Mouse (Mus musculus) c-Kit-positive CD71-positive TER-119-positive erythroid progenitor cells, embryonic 14.5 days (primary cell): Measurements from ENCODE around the gene Azin2.

Source experiments
- DNase-seq: peaks from one replicate; pipeline ENCODE4 v3.0.0-alpha.2; 2013; ENCODE audit warnings: low spot score

Azin2 gene

GRCm38 (mm10) chr4:128895841-128896240 lies 66.4 kb downstream of the Azin2 start:
- no peak for DNase-seq

DNA sequence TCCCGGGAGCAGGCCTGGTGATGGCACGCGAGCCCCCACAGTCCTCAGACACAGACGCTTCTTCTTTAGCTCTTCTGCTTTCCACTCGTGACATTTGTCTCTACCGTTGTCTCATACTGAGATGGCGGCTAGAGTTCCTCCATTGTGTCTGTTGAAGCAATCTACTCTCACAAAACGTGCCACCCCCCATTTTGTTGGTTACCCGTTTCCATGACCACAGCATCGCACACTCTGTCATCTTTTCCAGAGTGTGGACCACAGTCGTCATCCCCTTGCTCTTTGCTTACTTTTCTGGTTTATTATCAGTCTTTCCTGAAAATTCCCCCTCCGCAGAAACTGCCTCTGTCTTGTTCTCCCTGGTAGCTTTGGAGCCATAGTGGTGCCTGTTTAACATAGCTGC lies 68.1 kb downstream of the Azin2 start:
- DNase-seq: no peak

GRCm38 (mm10) chr4:128892188-128892587 lies 70.1 kb downstream of the Azin2 start:
- DNase-seq: no peak

- DNase-seq: no peak
These were observed 70.5 kb downstream of the Azin2 start for GRCm38 (mm10) chr4:128891746-128892145.

- DNase-seq: no peak
These were observed 71.1 kb downstream of the Azin2 start for GRCm38 (mm10) chr4:128891157-128891556.

- no peak for DNase-seq
These were observed 72.3 kb downstream of the Azin2 start for GRCm38 (mm10) chr4:128889752-128890630.

- DNase-seq: no peak
These were observed 73.7 kb downstream of the Azin2 start for GRCm38 (mm10) chr4:128888436-128888990.

GRCm38 (mm10) chr4:128887641-128888091 lies 74.6 kb downstream of the Azin2 start:
- DNase-seq: no peak

GRCm38 (mm10) chr4:128887026-128887425 lies 75.2 kb downstream of the Azin2 start:
- no peak for DNase-seq

- no peak for DNase-seq
These were observed 75.7 kb downstream of the Azin2 start for GRCm38 (mm10) chr4:128886571-128886970.

- no peak for DNase-seq
These were observed 76.7 kb downstream of the Azin2 start for GRCm38 (mm10) chr4:128885540-128885939.

GRCm38 (mm10) chr4:128884711-128885095 lies 77.5 kb downstream of the Azin2 start:
- no peak for DNase-seq

DNA sequence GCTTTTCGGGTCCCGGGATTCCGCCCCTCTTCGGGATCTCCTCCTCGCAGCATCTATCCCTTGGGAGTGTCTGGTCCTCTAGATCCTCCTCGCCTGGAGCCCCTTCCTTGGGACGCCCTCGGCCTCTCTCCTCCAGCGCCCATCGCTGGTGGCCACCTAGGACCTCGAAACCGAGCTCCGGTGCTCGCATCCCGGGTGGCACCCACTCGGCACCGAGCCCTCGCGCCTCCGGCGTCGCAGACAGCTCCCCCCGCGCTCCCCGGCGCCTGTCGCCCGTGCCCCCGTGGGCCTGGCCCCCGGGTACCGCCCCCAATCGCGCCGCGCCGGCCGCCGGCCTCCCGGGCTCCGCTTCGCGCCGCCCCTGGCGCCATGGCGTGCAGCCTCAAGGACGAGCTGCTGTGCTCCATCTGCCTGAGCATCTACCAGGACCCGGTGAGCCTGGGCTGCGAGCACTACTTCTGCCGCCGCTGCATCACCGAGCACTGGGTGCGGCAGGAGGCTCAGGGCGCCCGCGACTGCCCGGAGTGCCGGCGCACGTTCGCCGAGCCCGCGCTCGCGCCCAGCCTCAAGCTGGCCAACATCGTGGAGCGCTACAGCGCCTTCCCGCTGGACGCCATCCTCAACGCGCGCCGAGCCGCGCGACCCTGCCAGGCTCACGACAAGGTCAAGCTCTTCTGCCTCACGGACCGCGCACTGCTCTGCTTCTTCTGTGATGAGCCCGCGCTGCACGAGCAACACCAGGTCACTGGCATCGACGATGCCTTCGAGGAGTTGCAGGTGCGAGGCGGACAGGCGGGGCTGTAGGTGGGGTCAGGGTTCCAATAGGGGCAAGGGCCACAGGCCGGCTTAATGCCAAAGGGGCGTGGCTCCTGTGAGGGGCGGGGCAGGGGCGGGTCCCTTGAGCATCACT lies 78.2 kb downstream of the Azin2 start:
- no peak for DNase-seq

DNA sequence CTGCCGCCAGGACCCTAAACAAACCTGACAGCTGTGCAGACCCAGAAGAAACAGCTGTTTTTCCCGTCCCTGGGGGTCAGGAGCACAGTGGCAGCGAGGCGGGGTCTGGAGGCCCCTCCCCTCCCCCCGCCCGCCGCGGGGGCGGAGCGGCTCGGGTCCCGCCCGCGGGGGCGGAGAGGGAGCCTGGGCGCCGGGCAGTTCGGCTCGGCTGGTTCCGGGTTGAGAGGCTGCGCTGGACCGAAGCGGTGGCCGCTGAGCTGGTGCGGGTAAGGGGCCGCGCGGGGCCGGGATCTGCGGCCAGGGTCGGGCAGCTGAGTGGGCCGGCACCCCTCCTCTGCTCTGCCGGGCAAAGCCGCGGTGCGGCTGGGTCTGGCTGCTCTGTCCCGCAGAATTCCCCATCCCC lies 78.9 kb downstream of the Azin2 start, which contains the start of gene Trim62:
Gene Trim62, plus strand, starts transcription at position 202 of the 403 bp plus-strand sequence.
- DNase-seq: peak; percentile 13
